Mouse (Mus musculus) urinary bladder, adult 18-20 months (tissue): ENCODE data around the gene Mettl7a1.
A peak's percentile ranks its signal among the peaks of the same experiment; 100 is the strongest.
"Not testable (repeated sequence)": the region's sequence is repeated elsewhere in the genome, so short reads cannot be mapped to it uniquely, and the experiment has no call there.

ENCODE experiments used
- DNase-seq, 2 experiments: peaks; one replicate each; pipeline ENCODE4 v3.0.0; 2022; ENCODE audit warnings: low spot score in 2 of 2, mixed read lengths in 2 of 2

The Mettl7a1 gene

DNA sequence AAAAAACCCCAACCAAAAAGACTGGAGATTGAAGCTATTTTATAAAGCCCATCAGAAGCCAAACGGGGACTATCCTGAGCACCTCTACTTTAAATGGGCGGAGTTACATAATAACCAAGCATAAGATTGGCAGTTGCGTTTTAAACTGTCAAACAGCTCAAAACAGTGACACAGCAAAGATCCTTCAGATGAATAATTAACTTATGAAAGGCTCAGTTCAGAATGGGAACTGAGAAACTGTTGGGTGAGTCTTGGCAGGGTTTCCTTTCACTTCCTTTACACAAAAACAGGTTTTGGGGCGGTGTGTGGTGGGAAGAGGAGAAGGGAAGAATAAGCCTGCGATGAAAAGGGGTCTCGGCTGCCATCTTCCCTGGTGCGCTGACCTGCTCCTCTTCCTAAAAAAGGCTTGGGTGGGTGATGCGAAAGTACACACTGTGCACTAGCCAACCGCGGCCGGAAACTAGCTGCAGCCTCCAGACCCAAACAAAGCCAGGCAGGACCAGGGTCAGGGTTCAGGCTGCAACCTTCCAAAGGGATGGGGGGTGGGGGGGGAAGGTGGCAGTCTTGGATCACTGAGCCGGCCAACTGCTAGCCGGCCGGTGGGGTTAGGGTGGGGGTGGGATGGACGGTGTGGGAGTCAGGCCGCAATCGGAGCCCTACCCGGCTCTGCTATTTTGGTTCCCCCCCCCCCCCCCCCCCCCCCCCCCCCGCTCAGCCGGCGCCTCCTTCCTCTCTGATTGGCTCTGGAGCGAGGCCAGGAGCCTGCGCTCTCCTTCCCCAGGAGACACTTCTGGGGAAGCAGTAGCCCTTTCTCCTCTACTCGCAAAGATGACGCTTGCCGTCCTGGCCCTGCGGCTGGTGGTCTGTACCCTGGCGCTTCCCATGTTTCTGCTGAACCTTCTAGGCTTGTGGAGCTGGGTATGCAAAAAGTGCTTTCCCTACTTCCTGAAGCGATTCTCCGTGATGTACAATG is at the start of gene Mettl7a1:
Mettl7a1 (plus strand) TSS at position 122 of the 973 bp plus-strand sequence.
- peak; percentile 64 to 78 for DNase-seq

GRCm38 (mm10) chr15:100256386-100256785 is 47.6 kb upstream of the Mettl7a1 start:
- no peak for DNase-seq

DNA sequence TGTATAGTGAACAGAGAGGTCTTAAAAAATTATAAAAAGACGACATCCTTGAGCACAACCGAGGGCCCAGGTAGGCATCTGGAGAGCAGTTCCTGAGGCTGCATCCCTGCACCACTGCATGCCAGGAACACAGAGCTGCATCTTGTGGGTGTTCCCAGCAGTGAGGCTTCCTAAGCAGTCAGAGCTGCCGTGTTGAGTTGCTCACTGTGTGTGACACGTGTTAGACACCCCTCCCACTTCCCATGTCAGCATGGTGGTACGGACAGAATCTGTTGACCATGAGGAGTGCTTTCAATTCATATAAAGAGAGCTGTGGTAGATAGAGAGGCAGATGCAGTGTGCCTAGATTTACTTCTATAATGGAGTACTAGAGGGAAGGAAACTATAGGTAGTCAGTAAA is 46.6 kb upstream of the Mettl7a1 start:
- no peak for DNase-seq

- no peak for DNase-seq
Measured at GRCm38 (mm10) chr15:100258646-100259425, 45.1 kb upstream of the Mettl7a1 start.

DNA sequence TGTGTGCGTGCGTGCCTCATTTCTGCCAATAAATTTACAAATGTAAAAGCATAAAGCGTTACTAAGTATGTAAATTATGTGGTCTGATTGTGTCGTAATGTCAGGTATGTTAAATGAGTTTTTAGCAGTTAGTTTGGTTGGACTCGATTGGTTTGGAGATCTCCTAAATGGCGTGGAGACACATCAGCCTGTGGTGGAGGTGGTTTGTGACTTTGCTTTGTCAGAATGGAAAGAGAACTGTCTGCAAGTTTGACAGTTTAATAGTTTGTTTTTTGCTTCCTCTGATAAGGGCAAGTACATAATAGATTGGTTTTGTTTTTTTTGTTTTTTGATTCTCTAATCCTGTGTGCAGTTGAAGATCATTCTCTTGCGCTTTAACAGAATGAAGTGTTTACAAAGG is 43.6 kb upstream of the Mettl7a1 start:
- DNase-seq, result not testable (repeated sequence)

DNA sequence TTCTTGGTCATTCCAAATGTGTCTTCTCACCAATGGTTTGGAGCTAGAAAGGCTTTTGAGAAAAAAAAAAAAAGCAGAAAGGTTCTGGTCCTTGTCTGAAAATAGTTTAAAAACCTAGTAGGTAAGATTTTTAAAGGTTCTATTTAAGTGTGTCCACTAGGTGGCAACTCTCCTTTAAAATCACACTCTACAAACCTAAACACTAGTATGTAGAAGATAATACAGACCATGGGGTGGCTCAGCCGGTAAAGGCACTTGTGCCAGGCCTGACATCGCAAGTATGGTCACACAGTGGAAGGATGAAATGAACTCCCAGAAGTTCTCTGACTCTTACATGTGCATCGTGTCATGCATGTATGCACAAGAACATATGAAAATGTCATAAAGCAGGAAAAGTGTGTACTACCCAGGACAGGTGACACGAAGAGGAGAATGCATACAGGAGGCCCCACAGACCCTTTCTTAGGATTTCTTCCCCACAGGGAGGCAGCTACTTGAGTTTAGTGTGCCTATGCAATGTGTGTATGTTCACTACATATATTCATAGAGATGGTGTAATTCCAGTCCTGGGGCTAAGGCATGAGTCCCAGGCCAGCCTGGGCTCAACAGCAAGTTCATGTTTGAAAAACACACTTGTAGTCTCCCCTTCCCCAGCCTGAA is 40.6 kb upstream of the Mettl7a1 start:
- DNase-seq, result no peak

- no peak for DNase-seq
Measured at GRCm38 (mm10) chr15:100265586-100266325, 38.2 kb upstream of the Mettl7a1 start.

GRCm38 (mm10) chr15:100268916-100269315 is 35.0 kb upstream of the Mettl7a1 start:
- no peak for DNase-seq

- DNase-seq, result no peak
Measured at GRCm38 (mm10) chr15:100269776-100270175, 34.2 kb upstream of the Mettl7a1 start.

- not testable (repeated sequence) for DNase-seq
Measured at GRCm38 (mm10) chr15:100270609-100271008, 33.3 kb upstream of the Mettl7a1 start.

DNA sequence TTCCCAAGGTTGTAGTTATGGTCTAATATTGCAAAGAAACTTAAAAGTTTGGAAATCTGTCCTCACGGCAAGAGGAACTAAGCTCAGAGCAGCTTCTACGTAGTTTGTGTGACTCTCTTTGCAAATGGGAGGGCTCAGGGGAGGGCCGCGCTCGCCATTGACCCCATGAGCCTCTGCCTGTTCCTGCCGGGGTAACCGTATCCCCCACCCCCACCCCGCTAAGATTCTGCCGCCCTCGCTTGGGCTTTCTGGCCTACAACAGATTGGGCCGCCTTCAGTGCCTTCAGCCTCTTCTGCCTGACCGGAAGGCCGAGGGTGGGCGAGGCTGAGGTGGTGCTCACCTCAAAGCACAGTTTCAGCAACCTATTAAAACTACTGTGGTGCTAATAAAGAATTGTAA is 32.5 kb upstream of the Mettl7a1 start:
- no peak for DNase-seq

DNA sequence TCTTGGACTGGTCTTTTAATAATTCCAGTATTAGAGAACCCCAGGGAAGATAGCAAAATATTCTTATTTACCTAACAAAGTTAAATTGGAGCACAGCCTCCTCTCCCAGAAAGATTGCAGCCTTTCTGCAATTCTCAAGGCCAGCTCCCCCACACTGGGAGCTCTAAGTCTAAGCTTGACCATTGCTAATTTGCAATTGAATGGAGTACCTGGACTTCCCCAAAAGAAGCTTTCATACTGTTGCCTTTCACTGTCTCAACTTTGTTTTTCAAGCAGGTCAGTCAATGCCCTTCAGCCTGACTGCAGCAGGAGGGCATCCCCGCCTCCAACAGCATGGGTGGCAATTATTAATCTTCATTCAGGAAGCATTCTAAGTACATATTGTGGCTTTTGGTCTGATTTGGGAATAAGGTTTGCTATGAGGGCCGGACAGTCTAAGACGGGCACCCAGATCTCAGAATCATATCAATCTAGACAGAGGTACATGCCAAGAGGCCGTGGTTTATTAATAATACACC is 30.1 kb upstream of the Mettl7a1 start:
- not testable (repeated sequence) for DNase-seq

GRCm38 (mm10) chr15:100274790-100275559 is 29.0 kb upstream of the Mettl7a1 start:
- no peak for DNase-seq

DNA sequence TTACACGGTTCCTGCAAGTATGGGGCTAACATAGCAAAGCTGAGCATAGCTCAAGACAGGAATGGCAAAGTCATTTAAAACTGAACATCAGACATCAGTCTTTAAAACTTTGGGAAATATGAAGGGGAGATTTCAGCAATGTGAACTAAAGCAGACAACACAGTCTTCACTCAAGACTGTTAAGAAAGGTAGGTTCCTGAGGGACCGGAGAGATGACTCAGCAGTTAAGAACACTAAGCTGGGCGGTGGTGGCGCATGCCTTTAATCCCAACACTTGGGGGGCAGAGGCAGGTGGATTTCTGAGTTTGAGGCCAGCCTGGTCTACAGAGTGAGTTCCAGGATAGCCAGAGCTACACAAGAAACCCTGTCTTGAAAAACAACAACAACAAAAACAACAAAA is 27.5 kb upstream of the Mettl7a1 start:
- no peak for DNase-seq

DNA sequence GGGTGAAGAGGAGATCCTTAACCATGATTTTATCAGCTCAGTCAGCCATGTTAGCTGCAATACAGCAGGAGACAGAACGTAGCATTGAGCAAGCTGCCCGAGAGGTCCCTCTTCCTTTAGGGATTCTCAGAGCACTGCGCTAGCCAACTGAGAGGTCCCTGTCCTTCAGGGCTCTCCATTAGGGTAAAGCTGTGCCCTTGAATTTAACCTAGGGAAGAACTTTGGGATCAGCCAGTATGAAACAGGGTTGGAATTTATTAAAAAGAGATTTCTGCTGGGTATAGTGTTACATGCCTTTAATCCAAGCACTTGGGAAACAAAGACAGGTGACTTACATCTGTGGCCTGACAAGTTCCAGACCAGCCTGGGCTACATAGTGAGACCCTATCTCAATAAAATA is 26.4 kb upstream of the Mettl7a1 start:
- DNase-seq, result no peak

DNA sequence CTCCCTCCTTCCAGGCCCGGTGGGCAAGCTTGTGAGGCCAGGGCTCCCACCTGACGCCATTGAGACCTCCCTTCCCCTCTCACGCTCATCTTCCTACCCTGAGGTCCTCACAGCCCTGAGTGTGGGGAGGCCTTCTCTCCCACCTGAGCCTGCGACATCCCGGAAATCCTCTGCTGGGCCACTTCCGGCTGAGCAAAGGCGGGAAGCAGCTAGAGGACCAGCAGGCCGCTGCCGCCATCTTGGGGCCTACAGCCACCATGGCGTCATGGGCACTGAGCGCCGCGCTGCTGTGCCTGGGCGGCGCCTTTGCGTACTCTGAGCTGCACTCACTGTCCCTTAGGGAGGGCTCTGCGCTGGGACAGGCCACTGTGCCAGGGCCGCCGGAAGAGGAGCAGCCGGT is 23.3 kb upstream of the Mettl7a1 start, which contains the start of gene Tmprss12:
Tmprss12 (plus strand) TSS at position 212 of the 400 bp plus-strand sequence.
- DNase-seq, result no peak

- DNase-seq, result no peak
Measured at GRCm38 (mm10) chr15:100288980-100289379, 15.0 kb upstream of the Mettl7a1 start.

DNA sequence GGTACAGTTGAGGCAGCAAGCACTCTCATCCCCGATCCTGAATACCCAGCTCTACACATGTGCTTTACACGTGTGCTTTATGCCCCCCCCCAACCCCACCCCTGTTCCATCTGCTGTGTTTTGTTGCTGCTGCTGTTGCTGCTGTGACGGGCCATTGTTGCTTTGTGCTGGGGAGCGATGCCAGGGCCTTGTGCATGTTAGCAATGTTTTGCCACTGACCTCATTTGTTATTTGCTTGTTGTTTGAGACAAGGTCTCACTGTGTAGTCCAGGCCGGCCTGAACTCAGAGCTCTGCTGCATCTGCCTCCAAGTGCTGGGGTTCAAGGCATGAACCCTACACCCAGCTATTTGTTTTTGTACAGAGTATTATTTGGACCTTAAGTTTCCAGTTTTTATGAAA is 13.1 kb upstream of the Mettl7a1 start:
- DNase-seq, result no peak

GRCm38 (mm10) chr15:100292326-100292725 is 11.6 kb upstream of the Mettl7a1 start:
- no peak for DNase-seq

DNA sequence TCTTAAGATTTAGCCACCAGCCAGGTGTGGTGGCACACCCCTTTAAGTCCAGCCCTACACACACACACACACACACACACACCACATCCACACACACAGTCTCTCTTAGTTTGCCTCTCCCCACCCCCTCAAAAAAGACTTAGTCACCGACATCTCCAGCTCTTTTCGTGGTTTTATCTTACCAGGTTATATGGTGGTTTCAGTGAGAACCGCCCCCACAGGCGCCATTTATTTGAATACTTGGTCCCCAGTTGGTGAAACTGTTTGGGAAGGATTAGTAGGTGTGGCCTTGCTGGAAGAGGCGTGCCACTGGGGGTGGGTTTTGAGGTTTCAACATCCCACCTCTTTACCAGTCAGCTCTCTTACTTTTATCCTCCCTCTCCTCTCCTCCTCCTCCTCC is 6.1 kb upstream of the Mettl7a1 start:
- no peak for DNase-seq
